Mouse (Mus musculus) kidney, adult 11 months (tissue): ENCODE data around the gene Arhgap15.

ENCODE experiments used
- DNase-seq: peaks from one replicate; pipeline ENCODE4 v3.0.0; 2022

The Arhgap15 gene

DNA sequence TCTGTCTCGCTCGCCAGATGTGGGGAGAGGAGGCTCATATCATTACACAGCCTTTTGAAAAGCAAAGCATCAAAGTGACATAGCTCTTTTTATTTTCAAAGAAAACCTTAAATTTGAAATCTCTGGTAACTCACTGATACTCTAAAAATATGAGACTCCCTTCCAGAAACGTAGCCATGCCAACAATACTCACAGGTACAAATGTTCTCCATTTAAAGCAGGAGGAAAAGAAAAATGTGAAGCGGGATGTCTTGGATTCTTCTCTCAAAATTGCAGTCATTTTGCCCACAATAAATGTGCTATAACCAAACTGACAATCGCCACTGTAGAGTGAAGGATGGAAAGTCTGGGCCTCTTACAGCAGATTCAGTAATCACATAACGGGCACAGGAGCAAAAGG is 635.9 kb downstream of the Arhgap15 start:
- DNase-seq = no peak

DNA sequence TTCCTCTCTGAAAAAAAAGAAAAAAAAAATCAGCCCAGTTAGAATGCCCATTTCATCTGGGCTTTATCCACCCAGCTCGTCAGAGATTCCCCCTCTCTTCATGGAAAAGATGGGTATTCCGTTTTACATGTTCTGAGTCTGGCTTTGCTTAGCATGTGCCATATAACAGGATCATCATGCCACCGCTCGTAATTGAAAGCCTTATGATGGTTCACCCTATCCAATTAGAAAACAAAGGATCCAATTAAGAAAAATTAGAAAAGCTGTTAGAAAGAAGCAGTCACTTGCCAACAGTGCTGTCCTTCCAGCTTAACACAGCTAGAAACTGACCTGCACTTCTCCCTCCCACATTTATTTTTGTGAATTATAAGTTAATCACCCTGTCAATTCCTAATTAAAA is 640.9 kb downstream of the Arhgap15 start:
- DNase-seq = no peak

DNA sequence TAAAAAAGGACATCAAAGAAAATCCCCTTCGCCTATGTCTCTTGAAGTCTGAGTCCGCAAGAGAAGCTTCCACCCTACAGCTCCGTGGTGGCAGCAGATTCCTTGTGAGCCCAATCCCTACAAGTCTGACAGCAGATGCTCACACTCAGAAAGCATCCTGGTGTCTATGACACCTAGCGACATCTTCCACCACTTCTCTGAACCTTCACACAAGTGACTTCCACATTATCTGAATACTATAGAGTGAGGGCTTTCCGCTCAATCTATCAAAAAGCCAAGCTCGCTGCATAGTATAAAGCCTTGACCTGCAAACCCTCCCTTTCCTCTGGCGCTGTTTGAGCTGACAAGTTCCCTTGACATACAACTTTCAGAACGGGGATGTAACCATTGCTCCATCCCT is 645.2 kb downstream of the Arhgap15 start:
- no peak for DNase-seq

DNA sequence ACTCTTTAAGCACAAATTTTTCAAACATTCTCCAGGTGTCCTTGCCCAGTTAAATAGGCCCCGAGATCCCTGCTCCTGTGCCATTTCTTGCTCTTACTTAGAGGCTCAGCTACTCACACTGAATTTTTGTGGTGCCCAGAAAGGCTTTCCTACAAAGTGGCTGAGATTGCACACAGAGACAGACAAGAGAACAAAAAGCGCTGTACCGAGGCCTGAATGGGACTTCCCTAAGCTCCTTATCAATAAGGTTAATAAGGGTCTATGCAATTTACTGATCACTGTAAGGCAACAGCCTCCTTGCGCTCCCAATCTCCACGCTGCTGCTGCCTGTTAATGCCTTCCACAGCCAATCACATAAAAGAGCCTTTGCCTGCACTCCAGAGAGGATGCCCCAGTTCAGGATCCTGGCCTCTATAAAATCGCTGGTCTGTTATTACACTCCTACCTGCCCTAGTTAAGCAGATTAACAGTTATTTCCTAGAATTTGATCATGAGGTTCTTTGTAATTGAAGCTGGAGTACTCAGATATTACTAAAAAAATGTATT is 646.4 kb downstream of the Arhgap15 start:
- DNase-seq = no peak

DNA sequence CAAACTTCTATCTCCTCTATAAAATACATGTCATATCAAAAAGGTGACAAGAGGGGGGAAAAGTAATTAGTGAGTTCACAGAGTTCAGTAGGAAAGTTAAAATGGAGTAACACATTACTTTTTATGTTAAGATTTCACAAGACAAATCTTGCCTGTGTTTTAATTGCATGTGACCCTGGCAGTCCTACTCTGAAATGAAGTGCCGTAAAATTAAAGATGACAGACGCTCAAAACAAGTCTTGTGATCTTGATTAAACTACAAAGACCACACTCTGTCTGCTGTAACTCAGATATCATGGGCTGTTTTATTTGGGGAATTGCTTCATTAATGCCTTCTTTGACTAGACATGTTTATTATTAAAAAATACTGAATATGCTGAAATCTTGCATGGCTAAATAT is 647.0 kb downstream of the Arhgap15 start:
- DNase-seq = no peak

DNA sequence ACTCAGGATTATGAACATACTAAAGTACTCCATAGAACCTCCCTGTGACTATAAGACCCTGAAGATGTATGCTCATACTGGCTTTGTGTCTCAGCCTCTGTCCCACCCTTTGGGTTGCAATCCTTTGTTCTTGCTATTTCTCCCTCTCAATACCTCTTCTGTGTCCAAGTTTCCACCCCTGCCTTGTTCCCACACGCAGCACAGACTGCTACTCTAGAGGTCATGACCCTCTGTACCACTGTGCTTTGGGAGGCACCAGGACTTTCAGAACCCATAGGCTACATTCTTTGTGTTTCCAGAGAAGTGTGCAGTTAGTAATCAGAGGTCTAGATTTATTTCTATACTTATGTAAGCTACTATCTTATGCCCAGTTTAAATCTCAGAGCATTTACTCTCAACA is 648.6 kb downstream of the Arhgap15 start:
- no peak for DNase-seq

DNA sequence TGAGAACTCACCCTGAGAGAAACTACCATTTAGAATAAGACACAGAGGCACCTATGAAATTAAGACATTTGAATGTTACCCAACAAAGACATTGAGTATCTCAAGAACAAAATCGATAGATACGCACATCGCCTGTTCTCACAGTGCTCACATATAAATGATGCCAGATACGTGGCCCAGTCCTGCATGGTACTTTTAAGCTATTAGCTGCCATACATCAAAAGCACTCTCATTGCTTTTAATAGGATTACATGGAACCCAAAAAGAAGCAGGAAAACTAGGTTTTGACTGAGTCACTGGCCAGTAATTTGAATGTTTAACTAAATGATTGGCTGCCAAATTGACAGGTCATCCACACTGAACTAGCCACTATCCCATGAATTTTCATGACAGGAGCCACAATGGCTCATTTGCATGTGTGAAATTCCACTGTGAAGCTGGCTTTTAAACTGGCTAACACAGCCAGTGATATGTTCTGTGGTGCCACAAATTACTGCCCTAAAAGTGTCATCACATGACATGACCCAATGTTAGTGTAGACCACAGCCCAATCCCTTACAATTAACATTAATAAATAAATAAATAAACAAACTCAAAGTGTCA is 649.2 kb downstream of the Arhgap15 start:
- DNase-seq = peak; percentile 32

DNA sequence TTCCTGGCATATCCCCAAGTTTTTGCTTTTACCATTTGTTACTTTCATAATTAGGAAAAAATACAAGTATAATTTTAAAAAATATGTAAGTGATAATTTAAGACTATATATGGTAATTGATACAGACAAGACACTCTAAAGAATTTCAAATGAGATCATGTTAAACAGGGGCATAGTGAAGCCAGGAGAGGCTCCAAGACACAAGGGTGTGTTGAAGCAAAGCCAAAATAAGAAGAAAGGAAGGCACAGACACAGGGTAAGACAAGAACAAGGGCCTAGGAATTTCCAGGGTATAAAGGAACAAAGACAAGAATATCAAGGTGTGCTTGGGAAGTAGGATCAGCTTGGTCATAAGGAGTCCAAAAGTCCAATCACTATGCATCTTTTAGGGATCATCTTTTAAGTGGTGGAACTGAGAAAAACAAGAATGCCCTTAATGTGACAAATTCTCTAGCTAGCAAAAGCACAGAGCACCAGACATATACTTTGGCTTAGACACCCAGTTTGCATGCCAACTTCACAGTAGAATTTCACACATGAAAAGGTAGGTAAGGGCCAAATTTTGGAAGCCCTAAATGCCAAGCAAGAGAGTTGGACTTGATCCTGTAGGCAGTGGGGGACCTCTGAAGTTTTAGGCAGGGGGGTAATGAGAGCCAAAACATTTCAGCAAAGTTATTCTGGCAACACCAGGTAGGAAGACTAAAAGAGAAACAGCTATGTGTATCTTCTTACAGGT is 650.7 kb downstream of the Arhgap15 start:
- DNase-seq = no peak

DNA sequence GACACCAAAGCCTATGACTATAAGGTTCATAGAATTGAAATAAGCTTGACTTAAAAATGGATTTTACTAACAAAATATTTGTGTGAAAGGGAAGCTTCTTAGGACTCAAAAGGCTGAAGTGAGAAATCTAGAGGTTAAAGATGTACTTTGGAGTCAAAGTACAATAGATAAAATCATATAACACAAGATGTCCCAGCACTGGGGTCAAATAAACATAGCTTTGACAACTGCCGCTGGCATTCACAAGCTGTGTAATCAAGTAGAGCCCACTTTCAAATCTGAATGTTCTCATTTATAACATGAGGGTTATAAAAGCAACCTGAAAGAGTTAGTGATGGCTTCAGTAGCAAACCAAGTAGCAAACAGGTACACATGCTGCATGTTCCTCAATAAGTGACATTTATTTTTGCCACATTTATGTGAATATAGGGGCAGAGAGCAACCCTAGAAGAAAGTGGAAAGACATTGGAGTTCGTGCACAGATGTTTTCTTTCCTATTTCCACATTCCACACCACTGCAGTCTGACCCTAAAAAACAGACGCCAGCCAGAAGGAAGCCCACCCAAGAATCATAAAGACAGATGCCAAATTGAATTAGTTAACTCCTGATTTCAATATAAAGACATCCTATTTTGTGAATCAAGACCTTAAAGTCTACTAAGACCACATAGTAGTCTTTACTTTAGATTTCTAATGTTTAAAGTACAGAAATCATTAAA is 653.2 kb downstream of the Arhgap15 start:
- no peak for DNase-seq

DNA sequence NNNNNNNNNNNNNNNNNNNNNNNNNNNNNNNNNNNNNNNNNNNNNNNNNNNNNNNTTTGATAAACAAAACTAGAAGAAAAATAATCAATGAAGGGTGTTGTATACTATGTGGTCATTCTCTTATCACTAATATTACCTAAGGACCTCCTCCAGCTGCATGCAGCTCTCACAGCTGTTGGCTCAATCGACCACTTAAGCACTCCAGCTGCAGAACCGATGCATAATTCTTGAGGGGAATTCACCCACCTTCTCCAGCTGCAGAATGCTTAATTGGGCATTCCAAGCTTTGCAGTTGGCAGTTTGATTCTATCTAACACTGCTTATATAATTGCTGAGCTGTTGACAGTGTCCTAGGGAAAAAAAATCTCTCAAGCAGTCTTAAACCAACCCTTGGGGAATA is 663.0 kb downstream of the Arhgap15 start:
- DNase-seq = no peak

DNA sequence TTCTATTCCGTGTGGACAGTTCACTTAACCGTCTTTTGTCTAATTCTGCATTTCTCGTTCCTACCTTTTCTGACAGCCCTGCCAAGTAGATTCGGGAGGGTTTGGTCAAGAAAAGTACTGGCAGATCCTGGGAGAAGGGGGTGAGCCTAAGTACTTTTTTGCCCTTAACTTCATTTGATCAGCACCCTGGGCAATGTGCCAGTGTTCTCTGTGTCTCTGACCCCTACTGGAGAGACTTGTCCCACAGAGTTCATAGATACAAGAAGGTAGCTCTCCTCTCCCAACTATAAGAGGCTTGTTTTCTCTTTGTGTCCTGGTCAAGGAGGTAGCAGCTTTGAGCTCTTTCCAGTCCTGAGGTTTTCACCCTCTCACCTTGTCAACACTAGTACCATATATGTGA is 667.7 kb downstream of the Arhgap15 start:
- no peak for DNase-seq

DNA sequence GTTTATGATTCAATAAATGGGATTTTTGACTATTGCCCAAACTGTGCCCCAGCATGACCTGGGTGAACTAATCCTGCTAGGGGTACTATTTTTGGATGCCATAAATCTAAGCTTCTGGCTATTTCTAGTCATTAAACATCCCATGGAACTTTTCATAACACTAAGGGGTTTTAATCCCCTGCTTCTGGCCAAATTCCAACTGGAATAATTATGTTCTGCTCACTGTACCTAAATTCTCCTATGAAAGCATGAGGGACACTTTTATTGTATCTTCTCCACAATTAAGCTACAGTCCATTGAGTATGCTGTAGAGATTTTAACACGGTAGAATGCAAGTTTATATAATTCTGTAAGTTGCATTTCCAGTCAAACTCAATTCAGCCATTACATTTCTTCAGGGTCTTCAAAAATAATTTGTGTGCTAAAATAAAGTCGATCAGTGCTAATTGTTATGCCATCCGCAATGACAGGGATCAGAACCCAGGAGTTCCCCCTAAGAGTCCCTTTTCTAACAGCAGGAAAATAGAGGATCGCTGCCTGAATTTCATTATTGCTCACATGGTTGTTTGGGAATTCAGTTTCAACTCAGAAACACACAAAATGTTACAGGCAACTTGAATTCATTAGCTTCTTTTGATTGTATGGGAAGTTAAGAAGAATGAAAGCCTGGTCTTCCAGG is 671.1 kb downstream of the Arhgap15 start:
- no peak for DNase-seq

DNA sequence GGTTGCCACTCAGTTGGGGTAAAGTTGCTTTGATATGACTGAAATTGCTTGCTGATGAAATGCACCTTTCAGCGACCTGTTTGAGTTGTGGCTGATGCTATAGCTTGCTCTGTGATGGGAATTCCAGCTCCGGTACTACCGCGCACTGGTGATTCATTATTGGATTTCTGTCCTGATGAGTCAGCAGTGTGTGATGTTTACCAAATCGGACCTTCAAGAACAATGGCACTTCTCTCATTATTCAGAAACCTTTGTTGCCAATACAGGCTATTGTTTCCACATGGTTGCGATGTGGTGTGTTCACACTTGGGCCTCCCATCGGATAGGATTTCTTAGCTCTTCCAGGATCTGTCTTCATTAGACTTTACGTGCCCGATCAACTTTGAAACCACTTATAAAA is 681.9 kb downstream of the Arhgap15 start:
- no peak for DNase-seq

DNA sequence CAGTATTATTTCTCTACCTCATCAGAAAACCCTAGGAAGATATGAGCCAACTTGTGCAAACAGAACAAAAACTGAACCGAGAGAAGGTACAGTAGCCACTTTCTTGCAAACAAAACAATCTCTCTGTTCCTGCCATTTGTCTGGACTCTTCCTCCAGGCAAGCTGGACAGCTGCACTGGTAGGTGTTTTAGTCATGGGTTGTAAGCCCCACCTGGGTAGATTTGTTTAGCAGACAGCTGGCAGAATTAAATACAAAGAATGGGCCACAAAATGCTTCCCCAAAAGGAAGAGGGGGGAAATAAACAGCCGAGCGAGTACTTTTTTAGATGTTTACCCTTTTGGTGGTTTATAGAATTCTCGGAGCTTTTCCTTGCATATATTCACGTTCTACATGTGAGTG is 688.0 kb downstream of the Arhgap15 start:
- DNase-seq = no peak

DNA sequence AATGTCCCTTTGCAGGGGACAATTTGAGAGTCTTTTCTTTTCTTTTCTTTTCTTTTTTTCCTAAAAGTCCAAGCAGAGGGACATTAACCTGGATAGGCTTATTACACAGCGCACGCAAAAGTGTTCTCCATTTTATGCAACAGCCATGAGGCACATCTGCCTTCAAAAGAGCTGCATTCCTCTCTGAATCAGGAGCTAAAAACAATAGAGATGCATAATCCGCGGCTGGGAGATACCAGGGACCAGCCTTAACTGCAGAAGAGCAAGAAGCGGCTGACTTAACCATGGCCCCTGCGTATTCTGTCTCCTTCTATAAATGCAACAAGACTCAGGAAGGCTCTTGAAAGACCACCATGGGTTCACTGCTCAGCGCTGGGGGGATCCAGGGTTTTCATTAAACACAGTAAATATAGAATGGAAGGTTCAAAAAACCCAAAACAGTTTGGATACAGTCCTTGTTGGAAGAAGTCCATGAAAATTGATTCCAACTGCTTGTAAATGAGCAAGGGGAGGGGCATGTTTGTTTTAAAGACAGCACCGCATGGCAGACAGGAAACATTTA is 689.0 kb downstream of the Arhgap15 start:
- DNase-seq = no peak

DNA sequence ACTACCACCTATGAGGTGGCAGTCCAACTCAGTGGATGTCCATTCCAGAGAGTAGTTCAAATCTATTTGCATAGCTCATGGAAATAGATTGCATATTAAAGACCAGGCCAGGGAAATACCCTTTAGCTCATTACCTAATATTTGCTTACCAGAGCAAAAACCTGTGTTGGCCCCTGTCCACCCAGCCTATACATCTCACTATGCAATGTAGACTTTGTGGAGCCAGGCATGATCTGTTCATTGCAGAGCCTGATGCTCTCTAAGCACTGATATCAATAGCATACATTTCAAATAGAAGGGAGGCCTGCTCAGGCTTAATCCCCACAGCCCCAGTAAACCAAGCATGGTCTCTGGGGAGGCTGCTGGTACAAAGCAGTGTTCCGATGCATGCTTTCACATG is 689.4 kb downstream of the Arhgap15 start:
- no peak for DNase-seq

DNA sequence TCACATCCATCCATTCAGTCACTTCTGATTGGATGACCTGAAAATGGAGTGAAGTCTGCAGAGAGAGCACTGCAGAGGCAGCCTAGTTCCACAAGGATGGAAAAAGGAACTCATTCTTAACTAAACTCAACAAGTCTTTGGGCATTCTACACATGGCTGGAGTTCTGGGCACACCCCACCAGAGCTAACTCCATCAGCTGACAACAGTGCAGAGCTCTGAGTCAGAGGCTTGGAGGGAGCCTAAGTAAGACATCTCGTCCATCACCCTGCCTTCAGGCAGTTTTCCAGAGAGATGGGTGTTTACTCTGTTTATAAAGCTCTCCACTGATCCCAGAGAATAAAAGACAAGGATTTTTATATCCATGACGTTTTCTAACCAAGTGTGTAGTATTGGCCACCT is 696.3 kb downstream of the Arhgap15 start:
- no peak for DNase-seq
